Mouse (Mus musculus) liver, postnatal 0 days (tissue): ENCODE data around the gene Frmd4b.

Experiments
- CTCF ChIP-seq: sonication (generic); IDR thresholded peaks from 2 replicates; pipeline ENCODE4 v1.5.1; 2016; ENCODE audit warnings: antibody characterized with exemption, low read depth
- EP300 ChIP-seq: IDR thresholded peaks from 2 replicates; pipeline ENCODE4 v1.6.1; 2016; ENCODE audit warnings: antibody characterized with exemption, low read depth, mild to moderate bottlenecking

GRCm38 (mm10) chr6:97242522-97242921, 374.8 kb downstream of the Frmd4b start:
- TF ChIP-seq CTCF (no peak), EP300 (no peak)
